Mouse (Mus musculus) MEL (cell line): ENCODE results near the gene Slc35c1. TPM values are rescaled to one million over a fixed set of nuclear protein-coding genes. Genes with fewer than 3 reads are reported as not detected.

Source experiments
- DNase-seq: peaks from one replicate; pipeline ENCODE4 v3.0.0; 2011; ENCODE audit warnings: low read depth, low spot score
- H3K27ac ChIP-seq: 2 replicates; pipeline ENCODE4 v1.5.1; 2012; ENCODE audit warnings: low read depth, mild to moderate bottlenecking, control low read depth, low read length, moderate library complexity; ENCODE audit not compliant: control insufficient read depth
- H3K27me3 ChIP-seq, 2 experiments: fragments of 150-350 bp in 1 of 2; sonication (generic) in 1 of 2; 2 replicates each; pipeline ENCODE4 v1.6.1; 2012; ENCODE audit warnings: low read length in 2 of 2, mild to moderate bottlenecking in 2 of 2, improper control_type of control experiment in 1 of 2, moderate library complexity in 1 of 2; ENCODE audit not compliant: insufficient read depth in 2 of 2, control insufficient read depth in 1 of 2
- H3K36me3 ChIP-seq, 2 experiments: 2 replicates each; pipeline ENCODE4 v1.6.1; 2012 to 2014; ENCODE audit warnings: low read length in 2 of 2, improper control_type of control experiment in 1 of 2, inconsistent platforms in 1 of 2, mild to moderate bottlenecking in 1 of 2; ENCODE audit not compliant: insufficient read depth in 2 of 2, control insufficient read depth in 1 of 2
- H3K4me1 ChIP-seq, 2 experiments: fragments of 150-350 bp in 1 of 2; sonication (generic) in 1 of 2; 2 replicates each; pipeline ENCODE4 v1.6.1; 2012; ENCODE audit warnings: low read length in 2 of 2, improper control_type of control experiment in 1 of 2, mild to moderate bottlenecking in 1 of 2; ENCODE audit not compliant: insufficient read depth in 2 of 2, control insufficient read depth in 1 of 2
- H3K4me3 ChIP-seq, 2 experiments: fragments of 150-350 bp in 1 of 2; sonication (generic) in 1 of 2; 2 replicates each; pipeline ENCODE4 v1.5.1; 2012; ENCODE audit warnings: low read depth in 2 of 2, low read length in 2 of 2, mild to moderate bottlenecking in 2 of 2, moderate library complexity in 2 of 2, control low read depth in 1 of 2, improper control_type of control experiment in 1 of 2; ENCODE audit not compliant: control insufficient read depth in 1 of 2, insufficient read depth in 1 of 2
- H3K79me2 ChIP-seq: 2 replicates; pipeline ENCODE4 v1.6.1; 2012; ENCODE audit warnings: mild to moderate bottlenecking, low read length, moderate library complexity; ENCODE audit not compliant: control insufficient read depth, poor library complexity, insufficient read depth
- H3K9ac ChIP-seq: 2 replicates; pipeline ENCODE4 v1.6.1; 2012; ENCODE audit warnings: low read depth, mild to moderate bottlenecking, control low read depth, low read length, moderate library complexity; ENCODE audit not compliant: control insufficient read depth, poor library complexity, severe bottlenecking
- H3K9me3 ChIP-seq: fragments of 150-350 bp; sonication (generic); replicated peaks from 2 replicates; pipeline ENCODE4 v1.6.1; 2012; ENCODE audit warnings: mild to moderate bottlenecking, low read length, improper control_type of control experiment, moderate library complexity; ENCODE audit not compliant: insufficient read depth
- CHD1 ChIP-seq: IDR thresholded peaks from 2 replicates; pipeline ENCODE4 v1.6.1; 2012; ENCODE audit warnings: low read depth, mild to moderate bottlenecking, inconsistent platforms, low read length, improper control_type of control experiment
- CHD2 ChIP-seq: IDR thresholded peaks from 2 replicates; pipeline ENCODE4 v1.6.1; 2011; ENCODE audit warnings: low read length, improper control_type of control experiment
- E2F4 ChIP-seq: IDR thresholded peaks from 2 replicates; pipeline ENCODE4 v1.6.1; 2011; ENCODE audit warnings: low read depth, low read length, improper control_type of control experiment, borderline replicate concordance
- EP300 ChIP-seq, 2 experiments: IDR thresholded peaks; 2 replicates each; pipeline ENCODE4 v1.6.1; 2011; ENCODE audit warnings: improper control_type of control experiment in 2 of 2, low read length in 2 of 2, low read depth in 1 of 2, mild to moderate bottlenecking in 1 of 2
- HCFC1 ChIP-seq: IDR thresholded peaks from 2 replicates; pipeline ENCODE4 v1.6.1; 2012; ENCODE audit warnings: low read depth, mild to moderate bottlenecking, inconsistent platforms, low read length, improper control_type of control experiment, moderate library complexity
- JUND ChIP-seq: IDR thresholded peaks from 2 replicates; pipeline ENCODE4 v1.6.1; 2011; ENCODE audit warnings: low read depth, mild to moderate bottlenecking, improper control_type of control experiment, low read length
- KAT2A ChIP-seq: conservative IDR thresholded peaks from 2 replicates; pipeline ENCODE4 v1.6.1; 2012; ENCODE audit warnings: low read depth, low read length, improper control_type of control experiment, inconsistent platforms
- MAX ChIP-seq: IDR thresholded peaks from 2 replicates; pipeline ENCODE4 v1.6.1; 2011; ENCODE audit warnings: low read length, improper control_type of control experiment
- MEF2A ChIP-seq: IDR thresholded peaks from 2 replicates; pipeline ENCODE4 v1.6.1; 2014; ENCODE audit warnings: low read depth, mild to moderate bottlenecking, inconsistent platforms, low read length, improper control_type of control experiment; ENCODE audit not compliant: poor library complexity, insufficient replicate concordance, severe bottlenecking; ENCODE audit errors: extremely low read depth
- MXI1 ChIP-seq: IDR thresholded peaks from 2 replicates; pipeline ENCODE4 v1.6.1; 2011; ENCODE audit warnings: mild to moderate bottlenecking, low read depth, low read length, improper control_type of control experiment
- NELFE ChIP-seq: IDR thresholded peaks from 2 replicates; pipeline ENCODE4 v1.6.1; 2011; ENCODE audit warnings: low read depth, low read length, improper control_type of control experiment
- NRF1 ChIP-seq: IDR thresholded peaks from 2 replicates; pipeline ENCODE4 v1.6.1; 2014; ENCODE audit warnings: low read depth, mild to moderate bottlenecking, inconsistent platforms, low read length, improper control_type of control experiment, moderate library complexity; ENCODE audit not compliant: poor library complexity, insufficient read depth, severe bottlenecking
- POLR2A ChIP-seq, 2 experiments: IDR thresholded peaks; 2 replicates each; pipeline ENCODE4 v1.6.1; 2011 to 2012; ENCODE audit warnings: low read length in 2 of 2, mild to moderate bottlenecking in 2 of 2, control low read depth in 1 of 2, improper control_type of control experiment in 1 of 2, low read depth in 1 of 2, moderate library complexity in 1 of 2; ENCODE audit not compliant: control insufficient read depth in 1 of 2, insufficient read depth in 1 of 2, poor library complexity in 1 of 2
- RAD21 ChIP-seq: IDR thresholded peaks from 2 replicates; pipeline ENCODE4 v1.6.1; 2011; ENCODE audit warnings: mild to moderate bottlenecking, low read depth, low read length, improper control_type of control experiment
- TBP ChIP-seq: IDR thresholded peaks from 2 replicates; pipeline ENCODE4 v1.8.0; 2011; ENCODE audit warnings: low read depth, low read length, improper control_type of control experiment
- TCF12 ChIP-seq: IDR thresholded peaks from 2 replicates; pipeline ENCODE4 v1.6.1; 2014; ENCODE audit warnings: low read depth, mild to moderate bottlenecking, inconsistent platforms, low read length, improper control_type of control experiment, moderate library complexity
- UBTF ChIP-seq: IDR thresholded peaks from 2 replicates; pipeline ENCODE4 v1.6.1; 2012; ENCODE audit warnings: low read depth, mild to moderate bottlenecking, inconsistent platforms, low read length, improper control_type of control experiment, moderate library complexity, borderline replicate concordance; ENCODE audit not compliant: insufficient read depth
- USF1 ChIP-seq: IDR thresholded peaks from 2 replicates; pipeline ENCODE4 v1.6.1; 2014; ENCODE audit warnings: low read depth, mild to moderate bottlenecking, inconsistent platforms, low read length, improper control_type of control experiment, moderate library complexity
- USF2 ChIP-seq, 2 experiments: IDR thresholded peaks; 2 replicates each; pipeline ENCODE4 v1.6.1; 2011 to 2012; ENCODE audit warnings: improper control_type of control experiment in 2 of 2, low read length in 2 of 2, borderline replicate concordance in 1 of 2, inconsistent platforms in 1 of 2, low read depth in 1 of 2, mild to moderate bottlenecking in 1 of 2; ENCODE audit not compliant: insufficient read depth in 1 of 2
- ZC3H11A ChIP-seq: IDR thresholded peaks from 2 replicates; pipeline ENCODE4 v1.6.1; 2012; ENCODE audit warnings: low read depth, mild to moderate bottlenecking, inconsistent platforms, low read length, improper control_type of control experiment
- ZKSCAN1 ChIP-seq: IDR thresholded peaks from 2 replicates; pipeline ENCODE4 v1.6.1; 2012; ENCODE audit warnings: low read depth, mild to moderate bottlenecking, inconsistent platforms, low read length, improper control_type of control experiment, moderate library complexity
- polyA plus RNA-seq, 2 experiments: library from polyadenylated mRNA; stranded (reverse) in 1 of 2; unstranded in 1 of 2; fragments of >175 nt in 1 of 2; fragments of >200 nt in 1 of 2; gene quantifications; 2 replicates each; pipeline versions ENCODE4 v1.2.1 to v1.2.4; 2012; ENCODE audit warnings: low replicate concordance in 2 of 2, low read depth in 1 of 2; ENCODE audit not compliant: insufficient read length in 2 of 2, insufficient read depth in 1 of 2, missing spikeins in 1 of 2
- total RNA-seq: library from RNA; depleted of rRNA; stranded (reverse); fragments of 300-350 nt; gene quantifications from 2 replicates; pipeline ENCODE4 v1.2.3, GENCODE M21; 2012

The Slc35c1 gene
- total and polyA plus RNA-seq, 3 experiments = 16.8 to 64.5 TPM; not detected in 1

DNA sequence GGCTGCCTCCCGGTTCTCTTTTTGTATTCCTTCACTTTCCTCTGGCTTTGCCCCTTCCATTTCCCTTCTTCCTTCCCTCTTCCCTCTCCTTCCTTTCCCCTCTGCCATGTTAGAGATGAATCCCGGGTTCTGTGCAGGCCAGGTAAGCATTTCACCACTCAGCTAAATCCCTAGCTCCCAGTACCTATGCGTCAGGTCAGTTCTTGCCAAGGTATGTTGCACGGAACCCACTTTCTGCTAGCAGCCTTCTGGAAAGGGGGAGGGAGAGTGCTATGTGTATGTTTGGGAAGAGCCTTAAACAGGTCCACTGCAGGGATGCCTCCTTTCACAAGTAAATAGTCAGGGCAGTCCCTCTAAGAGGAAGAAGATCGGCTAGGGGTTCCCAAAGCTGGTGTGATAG is 36.8 kb upstream of the Slc35c1 start:
- no peak for TF ChIP-seq TCF12
- no peak for TF ChIP-seq CHD2
- TF ChIP-seq CHD1 = no peak
- no peak for TF ChIP-seq EP300 (IDR thresholded peaks at IDR 0.05; ENCODE audit: low read depth in 1 of 2, low read length in 2 of 2)
- no peak for TF ChIP-seq TBP
- no peak for TF ChIP-seq POLR2A (IDR thresholded peaks at IDR 0.05; ENCODE audit: control insufficient read depth in 1 of 2, insufficient read depth in 1 of 2, low read depth in 1 of 2, low read length in 2 of 2, poor library complexity in 1 of 2)
- TF ChIP-seq MAX = no peak
- TF ChIP-seq NELFE = no peak
- TF ChIP-seq MXI1 = no peak
- TF ChIP-seq ZC3H11A = no peak
- no peak overlapping the region for H3K4me3 ChIP-seq
- H3K27me3 ChIP-seq = peaks cover 2 to 10% of the 10 kb centered on the region in 2 experiments; a peak in 3 of 4 replicates
- no peaks in the 10 kb centered on the region for H3K79me2 ChIP-seq
- no peaks in the 10 kb centered on the region for H3K36me3 ChIP-seq
- H3K27ac ChIP-seq = no peak overlapping the region
- H3K9me3 ChIP-seq = no peaks in the 10 kb centered on the region
- no peaks in the 10 kb centered on the region for H3K4me1 ChIP-seq
- no peak for DNase-seq
- H3K9ac ChIP-seq = no peak overlapping the region

DNA sequence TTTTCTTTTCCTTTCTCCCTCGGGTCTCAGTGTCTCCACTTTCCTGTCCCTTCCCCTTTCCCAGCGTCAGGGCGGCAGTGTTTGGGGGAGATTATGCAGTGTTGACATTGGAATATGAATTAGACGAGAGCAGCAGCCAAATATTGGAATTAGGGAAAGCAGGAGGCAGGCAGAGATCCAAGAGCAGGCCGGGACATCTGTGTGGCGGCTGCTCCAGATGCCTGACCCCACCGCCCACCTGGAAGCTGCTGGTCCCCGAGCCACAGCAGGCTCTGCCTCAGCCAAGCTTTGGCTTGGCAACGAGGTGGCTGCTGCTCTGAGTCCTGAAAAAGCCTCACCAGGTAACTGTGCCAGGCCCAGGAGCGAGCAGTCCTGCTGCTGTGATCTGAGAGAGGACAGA is 36.3 kb upstream of the Slc35c1 start:
- Histone ChIP-seq H3K27me3 (peaks cover 2 to 10% of the 10 kb centered on the region in 2 experiments; a peak in 3 of 4 replicates), H3K9ac (no peak overlapping the region)
- TF ChIP-seq MEF2A (no peak), ZC3H11A (no peak), USF1 (no peak), CHD1 (no peak), MAX (no peak), RAD21 (no peak), NRF1 (no peak)
- TF ChIP-seq, all 39 proteins: peak for 0
- H3K79me2 ChIP-seq = no peaks in the 10 kb centered on the region
- no peaks in the 10 kb centered on the region for H3K36me3 ChIP-seq
- no peak overlapping the region for H3K27ac ChIP-seq
- H3K9me3 ChIP-seq = no peaks in the 10 kb centered on the region
- H3K4me1 ChIP-seq = no peaks in the 10 kb centered on the region
- no peak overlapping the region for H3K4me3 ChIP-seq
- DNase-seq = no peak

DNA sequence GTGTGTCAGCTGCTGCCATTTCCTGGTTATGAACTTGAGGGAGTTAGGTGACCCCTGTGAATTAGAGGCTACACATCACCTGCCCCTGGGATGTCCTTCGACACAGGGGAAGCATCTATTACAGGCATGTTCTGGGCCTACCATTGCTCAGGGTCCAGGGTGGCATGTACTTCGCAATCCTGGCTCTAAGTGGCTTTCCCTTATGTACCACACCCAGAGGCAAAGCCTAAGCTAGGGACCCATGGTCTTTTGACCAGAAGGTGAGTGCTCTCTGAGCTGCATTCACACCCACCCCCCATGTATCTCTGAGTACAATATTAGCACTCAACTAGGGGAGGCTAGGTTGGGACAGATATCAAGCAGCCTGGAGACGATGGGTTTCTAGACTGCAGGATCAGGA is 34.6 kb upstream of the Slc35c1 start:
- H3K36me3 ChIP-seq = no peaks in the 10 kb centered on the region
- no peaks in the 10 kb centered on the region for H3K79me2 ChIP-seq
- H3K9ac ChIP-seq = no peak overlapping the region
- H3K4me3 ChIP-seq = no peak overlapping the region
- no peaks in the 10 kb centered on the region for H3K4me1 ChIP-seq
- H3K27me3 ChIP-seq = peaks cover 2 to 11% of the 10 kb centered on the region in 2 experiments; a peak in 3 of 4 replicates
- no peak for DNase-seq
- TF ChIP-seq TBP = no peak
- no peak for TF ChIP-seq EP300 (IDR thresholded peaks at IDR 0.05; ENCODE audit: low read depth in 1 of 2, low read length in 2 of 2)
- no peak for TF ChIP-seq E2F4
- no peak for TF ChIP-seq HCFC1
- TF ChIP-seq KAT2A = no peak
- no peak for TF ChIP-seq NRF1
- no peak for TF ChIP-seq UBTF
- TF ChIP-seq ZKSCAN1 = no peak
- TF ChIP-seq CHD1 = no peak
- TF ChIP-seq JUND = no peak
- TF ChIP-seq USF2 (IDR thresholded peaks at IDR 0.05; ENCODE audit: borderline replicate concordance in 1 of 2, insufficient read depth in 1 of 2, low read depth in 1 of 2, low read length in 2 of 2) = no peak
- no peak overlapping the region for H3K27ac ChIP-seq
- no peaks in the 10 kb centered on the region for H3K9me3 ChIP-seq
